8 mouse cellular contexts compared by ENCODE assay signal in the genomic region with DNA sequence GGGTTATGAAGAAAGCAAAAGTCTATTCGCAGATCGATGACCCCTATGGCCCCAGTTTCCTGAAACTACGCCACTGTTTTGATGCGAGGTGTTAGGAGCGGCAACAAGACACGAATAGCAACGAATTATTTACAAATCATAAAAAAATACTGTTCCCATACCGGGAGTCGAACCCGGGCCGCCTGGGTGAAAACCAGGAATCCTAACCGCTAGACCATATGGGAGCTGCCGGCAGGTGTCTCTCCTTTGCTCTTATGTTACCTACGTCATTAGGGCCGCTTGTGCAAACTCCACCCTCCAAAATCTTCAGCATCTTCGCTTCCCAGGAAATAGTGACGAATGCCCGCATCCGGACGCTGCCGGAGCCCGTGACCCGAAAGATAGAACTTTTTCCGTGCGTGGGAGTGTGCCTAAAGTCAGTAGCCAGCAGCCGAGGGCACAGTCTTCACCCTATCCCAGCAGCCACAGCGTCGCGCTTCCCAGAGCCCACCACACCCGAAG. TPM values are rescaled to one million over a fixed set of nuclear protein-coding genes. Genes with fewer than 3 reads are reported as not detected.
DNase-seq lines count a peak whose midpoint lies in the region; ATAC-seq and TF ChIP-seq lines count a peak whose summit lies in the region.

No protein-coding gene starts in this region.

- peak overlapping the region; percentile 59 to 83 for H3K4me3 ChIP-seq in MEL (ENCODE audit: control insufficient read depth in 1 of 2, insufficient read depth in 1 of 2, low read depth in 2 of 2, low read length in 2 of 2)
- H3K4me3 ChIP-seq in cerebellum, adult 2 months (replicated peaks; ENCODE audit: insufficient read depth, low read depth, low read length), result peak overlapping the region; percentile 95
- H3K4me3 ChIP-seq in forebrain, postnatal 0 days (ENCODE audit: low read depth, low read length), result peak overlapping the region; percentile 60
- H3K4me3 ChIP-seq in lung, embryonic 14.5 days (ENCODE audit: low read depth, low read length), result peak overlapping the region; percentile 57

- TF ChIP-seq EP300 in MEL (IDR thresholded peaks at IDR 0.05; ENCODE audit: low read depth in 1 of 2, low read length in 2 of 2), result no peak

- no peaks in the 10 kb centered on the region for H3K27me3 ChIP-seq in MEL (ENCODE audit: control insufficient read depth in 1 of 2, insufficient read depth in 2 of 2, low read length in 2 of 2)
- no peaks in the 10 kb centered on the region for H3K27me3 ChIP-seq in cerebellum, adult 2 months (ENCODE audit: control insufficient read depth, insufficient read depth, low read length)
- no peaks in the 10 kb centered on the region for H3K27me3 ChIP-seq in forebrain, postnatal 0 days (ENCODE audit: insufficient read depth, low read length)
- H3K27me3 ChIP-seq in lung, embryonic 14.5 days (ENCODE audit: insufficient read depth, low read length), result no peaks in the 10 kb centered on the region

- WGBS in cerebellum, adult 2 months, result under 1% methylated on average over 30 of the region's 30 CpGs
- 1% methylated on average over 30 of the region's 30 CpGs for WGBS in forebrain, postnatal 0 days
- under 1% methylated on average over 30 of the region's 30 CpGs for WGBS in lung, embryonic 14.5 days

- no peak for TF ChIP-seq RAD21 in MEL (IDR thresholded peaks at IDR 0.05; ENCODE audit: low read depth, low read length)

- H3K4me1 ChIP-seq in MEL (ENCODE audit: control insufficient read depth in 1 of 2, insufficient read depth in 2 of 2, low read length in 2 of 2), result peaks cover 0 to 4% of the 10 kb centered on the region in 2 experiments; a peak in 1 of 4 replicates
- H3K4me1 ChIP-seq in cerebellum, adult 2 months (ENCODE audit: control insufficient read depth, insufficient read depth, low read length), result peaks cover 2% of the 10 kb centered on the region; the same call in 1 of the 2 replicates
- H3K4me1 ChIP-seq in forebrain, postnatal 0 days (ENCODE audit: insufficient read depth), result peaks cover 14% of the 10 kb centered on the region; the same call in 1 of the 2 replicates
- peaks cover 5% of the 10 kb centered on the region; the same call in 1 of the 2 replicates for H3K4me1 ChIP-seq in lung, embryonic 14.5 days (ENCODE audit: insufficient read depth)

- H3K36me3 ChIP-seq in MEL (ENCODE audit: control insufficient read depth in 1 of 2, insufficient read depth in 2 of 2, low read length in 2 of 2), result peaks cover 0 to 6% of the 10 kb centered on the region in 2 experiments; a peak in 2 of 4 replicates
- H3K36me3 ChIP-seq in forebrain, postnatal 0 days (ENCODE audit: insufficient read depth), result peaks cover 7% of the 10 kb centered on the region; the same call in 1 of the 2 replicates
- H3K36me3 ChIP-seq in lung, embryonic 14.5 days (ENCODE audit: insufficient read depth), result peaks cover 4% of the 10 kb centered on the region; the same call in 1 of the 2 replicates

- no peaks in the 10 kb centered on the region for H3K9me3 ChIP-seq in MEL (replicated peaks; ENCODE audit: insufficient read depth, low read length)
- H3K9me3 ChIP-seq in forebrain, postnatal 0 days (ENCODE audit: low read length), result peaks cover 11% of the 10 kb centered on the region
- peaks cover 22% of the 10 kb centered on the region for H3K9me3 ChIP-seq in lung, embryonic 14.5 days (ENCODE audit: low read depth, low read length)

- peak; percentile 25; the same call in 1 of the 2 replicates for ATAC-seq in forebrain, postnatal 0 days
- no peak for ATAC-seq in lung, embryonic 14.5 days (ENCODE audit: insufficient read depth)
- ATAC-seq in neutrophil, adult 5-6 weeks (ENCODE audit: extremely low read depth, insufficient number of reproducible peaks, low FRiP score, poor library complexity, severe bottlenecking), result peak; percentile 11; the same call in 1 of the 2 replicates

- peak overlapping the region; percentile 75 for H3K4me2 ChIP-seq in forebrain, postnatal 0 days (ENCODE audit: low read depth)
- peak overlapping the region; percentile 69 for H3K4me2 ChIP-seq in lung, embryonic 14.5 days

- peak; percentile 86 for DNase-seq in MEL (ENCODE audit: low read depth, low spot score)
- DNase-seq in cerebellum, adult 2 months, result peak; percentile 93 to 99
- DNase-seq in forebrain, postnatal 0 days, result peak; percentile 96
- peak; percentile 93 for DNase-seq in heart, postnatal 4 days
- DNase-seq in layer of hippocampus, adult 8-10 months (ENCODE audit: low spot score in 2 of 2), result peak; percentile 86 to 95
- peak; percentile 95 for DNase-seq in lung, embryonic 14.5 days
- DNase-seq in testis, postnatal 14 days (ENCODE audit: low spot score), result peak; percentile 76

- no peak overlapping the region; the same call in 1 of the 2 replicates for H3K27ac ChIP-seq in MEL (ENCODE audit: control insufficient read depth, low read depth, low read length)
- peak overlapping the region; percentile 69 for H3K27ac ChIP-seq in cerebellum, adult 2 months (ENCODE audit: insufficient read depth, low read length)
- peak overlapping the region; percentile 92 for H3K27ac ChIP-seq in forebrain, postnatal 0 days (ENCODE audit: low read depth, low read length)
- peak overlapping the region; percentile 81 for H3K27ac ChIP-seq in lung, embryonic 14.5 days (ENCODE audit: low read depth)

- H3K9ac ChIP-seq in MEL (ENCODE audit: control insufficient read depth, low read depth, low read length, poor library complexity, severe bottlenecking), result peak overlapping the region; percentile 56
- H3K9ac ChIP-seq in forebrain, postnatal 0 days, result peak overlapping the region; percentile 74
- peak overlapping the region; percentile 56 for H3K9ac ChIP-seq in lung, embryonic 14.5 days

- peaks cover 3% of the 10 kb centered on the region for H3K79me2 ChIP-seq in MEL (ENCODE audit: control insufficient read depth, insufficient read depth, low read length, poor library complexity)

- no peak for TF ChIP-seq CTCF in MEL (IDR thresholded peaks at IDR 0.05 in 2 of 3, conservative IDR thresholded peaks at IDR 0.05 in 1 of 3; ENCODE audit: control insufficient read depth in 1 of 3, insufficient read depth in 1 of 3, low read depth in 2 of 3, low read length in 3 of 3, poor library complexity in 1 of 3, severe bottlenecking in 1 of 3)
- no peak for TF ChIP-seq CTCF in cerebellum, adult 2 months (IDR thresholded peaks at IDR 0.05; ENCODE audit: borderline replicate concordance, insufficient read depth, low read depth, low read length)
- no peak for TF ChIP-seq CTCF in forebrain, postnatal 0 days (IDR thresholded peaks at IDR 0.05; ENCODE audit: low read depth)
- no peak for TF ChIP-seq CTCF in lung, embryonic 14.5 days (IDR thresholded peaks at IDR 0.05; ENCODE audit: low read depth)

- peak; percentile 57 to 64; a peak in 3 of 4 replicates for TF ChIP-seq POLR2A in MEL (IDR thresholded peaks at IDR 0.05; ENCODE audit: control insufficient read depth in 1 of 2, insufficient read depth in 1 of 2, low read depth in 1 of 2, low read length in 2 of 2, poor library complexity in 1 of 2)
- TF ChIP-seq POLR2A in cerebellum, adult 2 months (IDR thresholded peaks at IDR 0.05; ENCODE audit: borderline replicate concordance, insufficient read depth, low read length), result peak; percentile 15; the same call in 1 of the 2 replicates

TF ChIP-seq in MEL, 35 proteins besides CTCF, POLR2A, EP300 and RAD21 (continues in another document):
- TF ChIP-seq MAX (IDR thresholded peaks at IDR 0.05; ENCODE audit: low read length), result no peak
- no peak for TF ChIP-seq TAL1 (IDR thresholded peaks at IDR 0.05; ENCODE audit: low read length)
- TF ChIP-seq NELFE (IDR thresholded peaks at IDR 0.05; ENCODE audit: low read depth, low read length), result 0 out of 2 replicates have a peak, but pooled peaks have one; percentile 18
- no peak for TF ChIP-seq ETS1 (IDR thresholded peaks at IDR 0.05; ENCODE audit: low read depth, low read length)
- TF ChIP-seq MXI1 (IDR thresholded peaks at IDR 0.05; ENCODE audit: low read depth, low read length), result peak; percentile 52; the same call in 1 of the 2 replicates
- TF ChIP-seq ZC3H11A (IDR thresholded peaks at IDR 0.05; ENCODE audit: low read depth, low read length), result no peak

RNA-seq across cellular contexts. Expression of a gene that starts 4.8 kb away (rescaled TPM):
- 60.9 and 63.4 TPM in 2 replicates for total RNA-seq in MEL (2012; rRNA removed)
- 10 to 100 TPM in 1 of 2 experiments, not detected in 1; 78.7 TPM for polyA plus RNA-seq in MEL (2012; ENCODE audit: insufficient read depth in 1 of 2, insufficient read length in 2 of 2, low read depth in 1 of 2, low replicate concordance in 2 of 2, missing spikeins in 1 of 2)
- polyA plus RNA-seq in cerebellum, adult 2 months (2012; rRNA removed), result 30.5 and 31.5 TPM in 2 replicates
- total RNA-seq in forebrain, postnatal 0 days (2014; rRNA removed), result 42.0 and 49.9 TPM in 2 replicates
- 60.6 and 63.2 TPM in 2 replicates for polyA plus RNA-seq in forebrain, postnatal 0 days (2015; fragmentation: Nextera tagmentation; extraction: Ambion mirVana)
- 10 to 100 TPM; 16.4 to 19.9 TPM for total RNA-seq in heart, postnatal 4 days (2021)
- 10 to 100 TPM; 16.0 to 20.6 (median 17.9) TPM for total RNA-seq in layer of hippocampus, adult 8-10 months (2022)
- 50.4 and 51.8 TPM in 2 replicates for polyA plus RNA-seq in lung, embryonic 14.5 days (2014; fragmentation: Nextera tagmentation; extraction: Ambion mirVana)
- total RNA-seq in neutrophil, adult 5-6 weeks (2017), result 22.7 and 25.4 TPM in 2 replicates

RNA-seq across cellular contexts. Expression of a gene that starts 4.9 kb away (rescaled TPM):
- 125 and 137 TPM in 2 replicates for total RNA-seq in MEL (2012; rRNA removed)
- 100 to 1,000 TPM in 1 of 2 experiments, 10 to 100 TPM in 1; 57.8 to 204 TPM for polyA plus RNA-seq in MEL (2012; ENCODE audit: insufficient read depth in 1 of 2, insufficient read length in 2 of 2, low read depth in 1 of 2, low replicate concordance in 2 of 2, missing spikeins in 1 of 2)
- 31.8 and 32.1 TPM in 2 replicates for polyA plus RNA-seq in cerebellum, adult 2 months (2012; rRNA removed)
- total RNA-seq in forebrain, postnatal 0 days (2014; rRNA removed), result 17.2 and 21.3 TPM in 2 replicates
- 51.8 and 56.9 TPM in 2 replicates for polyA plus RNA-seq in forebrain, postnatal 0 days (2015; fragmentation: Nextera tagmentation; extraction: Ambion mirVana)
- total RNA-seq in heart, postnatal 4 days (2021), result 10 to 100 TPM; 43.4 to 46.3 TPM
- 10 to 100 TPM; 32.3 to 36.9 (median 33.4) TPM for total RNA-seq in layer of hippocampus, adult 8-10 months (2022)
- polyA plus RNA-seq in lung, embryonic 14.5 days (2014; fragmentation: Nextera tagmentation; extraction: Ambion mirVana), result 91.1 and 91.2 TPM in 2 replicates
- total RNA-seq in neutrophil, adult 5-6 weeks (2017), result 22.7 and 23.0 TPM in 2 replicates

RNA-seq across cellular contexts. Expression of a gene that starts 24.9 kb away (rescaled TPM):
- 58.7 and 73.3 TPM in 2 replicates for total RNA-seq in MEL (2012; rRNA removed)
- 10 to 100 TPM in 1 of 2 experiments, not detected in 1; 39.1 TPM for polyA plus RNA-seq in MEL (2012; ENCODE audit: insufficient read depth in 1 of 2, insufficient read length in 2 of 2, low read depth in 1 of 2, low replicate concordance in 2 of 2, missing spikeins in 1 of 2)
- 4.7 and 5.4 TPM in 2 replicates for polyA plus RNA-seq in cerebellum, adult 2 months (2012; rRNA removed)
- total RNA-seq in forebrain, postnatal 0 days (2014; rRNA removed), result 4.3 and 12.5 TPM in 2 replicates
- 6.5 and 9.3 TPM in 2 replicates for polyA plus RNA-seq in forebrain, postnatal 0 days (2015; fragmentation: Nextera tagmentation; extraction: Ambion mirVana)
- total RNA-seq in heart, postnatal 4 days (2021), result 1 to 10 TPM; 7.8 to 9.3 TPM
- 10 to 100 TPM in 1 of 4 experiments, 1 to 10 TPM in 3; 5.0 to 11.9 (median 8.9) TPM for total RNA-seq in layer of hippocampus, adult 8-10 months (2022)
- 43.2 and 48.1 TPM in 2 replicates for polyA plus RNA-seq in lung, embryonic 14.5 days (2014; fragmentation: Nextera tagmentation; extraction: Ambion mirVana)
- total RNA-seq in neutrophil, adult 5-6 weeks (2017), result 262 and 311 TPM in 2 replicates
